Mouse (Mus musculus) C3H10T1/2 (cell line): Measurements from ENCODE around the gene Olfr1204. TPM values are rescaled to one million over a fixed set of nuclear protein-coding genes. Genes with fewer than 3 reads are reported as not detected.

ENCODE experiments used
- polyA plus RNA-seq, 2 experiments: library from polyadenylated mRNA; unstranded; fragments of >200 nt; fragmentation: generic; extraction: Trizol; gene quantifications; one replicate each; pipeline ENCODE4 v1.2.1; 2012; ENCODE audit warnings: missing spikeins in 2 of 2

Gene Olfr1204
- not detected for polyA plus RNA-seq

GRCm38 (mm10) chr2:88848992-88849391, at the start of gene Olfr1204:
TSS of gene Olfr1204 (plus strand) at chr2:88849292.

GRCm38 (mm10) chr2:88814196-88814595, 34.9 kb upstream of the Olfr1204 start, which contains the start of gene Olfr1202:
TSS of gene Olfr1202 (plus strand) at chr2:88814496.

GRCm38 (mm10) chr2:88829437-88829836, 19.7 kb upstream of the Olfr1204 start, which contains the start of gene Olfr1205:
TSS of gene Olfr1205 (plus strand) at chr2:88829737.

GRCm38 (mm10) chr2:88862931-88863330, 13.8 kb downstream of the Olfr1204 start, which contains the start of gene Olfr1206:
TSS of gene Olfr1206 (plus strand) at chr2:88863231.

GRCm38 (mm10) chr2:88902211-88902610, 53.1 kb downstream of the Olfr1204 start, which contains the start of gene Olfr1208:
TSS of gene Olfr1208 (minus strand) at chr2:88902311.

Other genes starting within 250 kb of the Olfr1204 start
- not detected for gene Olfr1191-ps1, start 208.8 kb upstream of the Olfr1204 start, polyA plus RNA-seq
- gene Olfr1192-ps1, start 200.8 kb upstream of the Olfr1204 start, polyA plus RNA-seq: not detected
- gene Olfr1193, start 173.7 kb upstream of the Olfr1204 start, polyA plus RNA-seq: not detected
- not detected for gene Olfr1195, start 160.1 kb upstream of the Olfr1204 start, polyA plus RNA-seq
- gene Olfr1196, start 144.7 kb upstream of the Olfr1204 start, polyA plus RNA-seq: not detected
- not detected for gene Olfr1197, start 116.9 kb upstream of the Olfr1204 start, polyA plus RNA-seq
- gene Olfr1198, start 97.9 kb upstream of the Olfr1204 start, polyA plus RNA-seq: not detected
- gene Olfr1199, start 88.8 kb upstream of the Olfr1204 start, polyA plus RNA-seq: not detected
- not detected for gene Olfr1200, start 78.8 kb upstream of the Olfr1204 start, polyA plus RNA-seq
- gene Olfr1201, start 56.3 kb upstream of the Olfr1204 start, polyA plus RNA-seq: not detected
- not detected for gene Olfr1202, start 34.8 kb upstream of the Olfr1204 start, polyA plus RNA-seq
- not detected for gene Olfr1205, start 19.6 kb upstream of the Olfr1204 start, polyA plus RNA-seq
- not detected for gene Olfr1206, start 13.9 kb downstream of the Olfr1204 start, polyA plus RNA-seq
- not detected for gene Olfr1208, start 53.0 kb downstream of the Olfr1204 start, polyA plus RNA-seq
- not detected for gene Olfr1209, start 65.9 kb downstream of the Olfr1204 start, polyA plus RNA-seq
- gene Olfr1211, start 88.8 kb downstream of the Olfr1204 start, polyA plus RNA-seq: not detected
- not detected for gene Olfr1212, start 104.7 kb downstream of the Olfr1204 start, polyA plus RNA-seq
- not detected for gene Gm13762, start 131.0 kb downstream of the Olfr1204 start, polyA plus RNA-seq
- gene Olfr1214, start 143.4 kb downstream of the Olfr1204 start, polyA plus RNA-seq: not detected
- not detected for gene Olfr1215, start 157.7 kb downstream of the Olfr1204 start, polyA plus RNA-seq
- gene Olfr1216, start 169.0 kb downstream of the Olfr1204 start, polyA plus RNA-seq: not detected
- gene Olfr1217, start 182.8 kb downstream of the Olfr1204 start, polyA plus RNA-seq: not detected
- not detected for gene Olfr1218, start 211.9 kb downstream of the Olfr1204 start, polyA plus RNA-seq
- not detected for gene Olfr1219, start 234.2 kb downstream of the Olfr1204 start, polyA plus RNA-seq